Mouse (Mus musculus) thymus, postnatal 36 days (tissue): ENCODE data around the gene Evi5.
"Not testable (repeated sequence)": the region's sequence is repeated elsewhere in the genome, so short reads cannot be mapped to it uniquely, and the experiment has no call there.

Source experiments
- DNase-seq, 2 experiments: peaks; one replicate each; pipeline ENCODE4 v3.0.0; 2022; ENCODE audit warnings: mixed read lengths in 2 of 2

Gene Evi5

DNA sequence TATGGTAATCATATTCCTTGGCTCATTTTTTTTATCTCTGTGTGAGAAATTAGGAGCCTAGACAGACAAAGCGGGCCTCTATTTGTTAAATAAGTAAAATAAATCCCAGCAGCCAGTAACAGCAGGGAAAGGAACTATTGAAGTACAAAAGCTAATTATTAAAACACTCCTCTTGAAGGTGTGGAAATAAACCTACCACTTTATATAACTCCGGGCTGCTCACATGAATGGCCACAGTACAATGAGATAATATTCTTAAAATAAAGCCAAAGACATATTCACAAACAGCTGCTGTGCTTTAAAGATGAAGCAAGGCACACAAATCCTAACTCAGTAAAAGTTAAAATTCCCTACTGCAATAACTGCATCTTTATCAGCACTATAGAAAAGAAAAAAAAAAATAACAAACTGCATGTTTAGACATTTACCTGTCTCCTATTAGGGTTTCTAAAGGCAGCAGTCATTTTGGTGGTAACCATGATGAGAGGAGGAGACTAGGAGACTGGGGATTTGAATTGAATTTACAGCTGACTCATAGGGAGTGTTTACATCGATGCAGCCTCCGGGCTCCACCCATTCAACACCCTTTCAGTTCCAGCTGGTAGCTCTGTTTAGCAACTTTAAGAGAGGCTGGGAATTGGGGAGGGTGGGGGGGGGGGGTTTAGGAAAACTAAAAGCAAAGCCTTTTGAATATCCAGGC is at the start of gene Evi5:
Evi5 (minus strand) TSS at position 547 of the 700 bp plus-strand sequence.
- DNase-seq: no peak

DNA sequence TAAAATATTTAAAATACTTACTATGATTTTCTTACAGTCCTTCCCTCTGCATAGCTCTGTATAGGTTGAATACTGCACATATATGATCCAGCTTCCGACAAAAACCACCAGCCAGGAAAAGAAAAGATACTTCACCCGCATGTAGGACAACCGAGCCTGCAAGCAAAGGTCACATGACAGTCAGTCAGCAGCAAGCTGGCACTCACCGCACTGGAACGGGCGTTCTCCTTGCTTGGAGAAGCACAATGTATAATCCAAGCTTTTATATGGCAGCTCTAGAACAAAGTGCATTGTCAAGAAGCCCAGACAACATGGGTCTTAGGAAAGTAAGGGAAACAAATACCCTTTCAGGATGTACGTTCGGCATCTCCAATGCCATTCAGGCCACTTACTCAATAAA is 49.7 kb upstream of the Evi5 start:
- no peak for DNase-seq

DNA sequence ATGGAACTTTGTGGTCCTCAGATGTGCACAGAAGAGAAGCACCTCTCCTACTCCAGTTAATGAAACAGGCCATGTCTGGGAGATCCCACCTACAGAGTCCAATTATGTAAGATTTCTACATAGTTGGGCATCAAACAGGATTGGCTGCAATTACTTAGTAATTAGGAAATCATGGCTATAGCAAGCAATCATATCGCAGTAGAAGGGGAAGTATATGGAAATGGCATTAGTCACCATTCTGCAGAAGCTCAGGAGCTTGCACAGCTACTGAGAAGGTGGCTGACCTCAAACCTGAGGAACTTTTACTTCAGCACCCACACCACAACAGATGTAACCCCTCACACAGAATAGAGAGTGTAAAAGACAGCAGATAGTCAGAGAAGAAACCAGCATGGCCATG is 47.9 kb upstream of the Evi5 start:
- DNase-seq: no peak

DNA sequence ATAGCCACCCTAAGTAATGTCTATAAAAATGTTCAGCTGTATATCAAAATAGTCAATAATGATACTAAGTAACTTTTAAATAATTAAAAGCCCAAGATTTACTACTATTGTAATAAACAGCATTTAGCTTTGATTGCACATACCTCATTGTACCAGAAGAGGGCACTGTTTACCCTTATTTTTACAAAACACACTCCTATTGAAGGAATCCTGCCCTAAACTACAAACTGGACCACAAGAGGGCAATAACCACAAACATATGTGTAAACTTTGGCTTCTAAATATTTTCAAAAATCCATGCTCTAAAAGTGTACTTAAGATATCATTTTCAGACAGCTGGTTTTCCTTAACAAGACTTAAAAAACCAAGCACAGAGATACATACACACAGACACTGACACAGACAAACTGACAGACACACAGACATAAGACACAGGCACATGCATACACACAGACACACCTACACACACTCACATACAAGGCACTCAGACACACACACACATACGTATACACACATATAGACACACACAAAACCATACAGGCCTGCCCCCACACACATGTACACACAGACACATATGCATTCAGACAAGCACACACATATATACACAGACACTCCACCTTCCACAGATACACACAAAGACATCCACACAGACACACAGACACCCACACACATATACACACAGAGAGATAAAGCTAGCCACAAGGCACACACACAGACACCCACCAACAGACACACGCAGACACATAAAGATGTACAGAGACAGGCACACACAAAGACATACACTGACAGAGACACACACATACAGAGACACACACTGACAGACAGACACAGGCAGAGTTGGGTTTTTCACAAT is 46.7 kb upstream of the Evi5 start:
- no peak for DNase-seq

DNA sequence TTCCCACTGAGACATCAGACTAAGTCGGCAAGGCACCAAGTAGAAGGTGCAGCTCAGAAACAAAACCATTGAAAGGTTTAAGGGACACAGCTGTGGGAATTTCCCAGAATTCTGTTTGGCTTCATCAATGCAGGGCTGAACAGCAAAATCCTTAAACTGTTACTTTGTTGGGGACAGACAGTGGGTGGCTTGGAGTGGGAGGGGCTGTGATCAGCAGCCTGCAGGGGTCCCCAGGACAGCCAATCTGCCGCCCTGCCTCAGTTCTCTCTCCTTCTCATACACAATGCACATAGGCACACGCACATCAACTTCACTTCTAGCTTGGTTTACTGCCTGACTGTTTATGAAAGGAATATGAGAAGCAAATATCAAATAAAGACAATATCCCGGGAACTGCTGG is 40.4 kb upstream of the Evi5 start:
- DNase-seq: no peak

DNA sequence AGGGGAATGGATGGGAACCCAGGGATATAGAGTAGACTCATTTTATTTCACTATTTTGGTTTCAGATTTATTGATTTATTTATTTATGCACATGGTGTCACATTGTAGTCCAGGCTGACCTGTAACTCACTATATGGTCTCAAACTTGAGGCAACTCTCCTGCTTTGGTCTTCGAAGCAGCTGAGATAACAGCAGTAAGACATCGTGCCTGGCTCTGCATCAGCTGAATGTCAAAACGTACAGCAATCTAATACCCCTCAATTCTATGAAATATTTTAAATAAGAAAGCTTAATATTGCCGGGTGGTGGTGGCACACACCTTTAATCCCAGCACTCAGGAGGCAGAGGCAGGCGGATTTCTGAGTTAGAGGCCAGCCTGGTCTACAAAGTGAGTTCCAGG is 36.1 kb upstream of the Evi5 start:
- DNase-seq: no peak

GRCm38 (mm10) chr5:107910084-107910616 is 35.2 kb upstream of the Evi5 start:
- DNase-seq: no peak

DNA sequence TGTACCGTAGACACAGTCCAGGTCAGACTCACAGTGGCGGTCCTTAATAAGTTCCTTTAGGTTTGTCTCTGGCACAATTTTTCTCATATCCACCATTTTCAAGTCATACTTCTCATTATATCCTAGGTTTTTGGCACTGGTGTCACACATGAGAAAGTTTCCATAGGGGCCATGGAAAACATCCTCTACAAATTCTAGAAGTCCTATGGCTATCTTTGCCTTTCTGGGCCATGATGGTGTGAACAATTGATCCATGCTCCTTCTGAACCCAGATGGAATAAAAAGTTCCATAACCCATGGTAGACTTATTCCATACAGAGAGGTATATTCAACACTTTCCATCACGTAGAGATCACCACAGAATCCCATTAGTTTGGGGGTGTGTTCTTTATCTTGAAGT is 34.8 kb upstream of the Evi5 start:
- no peak for DNase-seq

DNA sequence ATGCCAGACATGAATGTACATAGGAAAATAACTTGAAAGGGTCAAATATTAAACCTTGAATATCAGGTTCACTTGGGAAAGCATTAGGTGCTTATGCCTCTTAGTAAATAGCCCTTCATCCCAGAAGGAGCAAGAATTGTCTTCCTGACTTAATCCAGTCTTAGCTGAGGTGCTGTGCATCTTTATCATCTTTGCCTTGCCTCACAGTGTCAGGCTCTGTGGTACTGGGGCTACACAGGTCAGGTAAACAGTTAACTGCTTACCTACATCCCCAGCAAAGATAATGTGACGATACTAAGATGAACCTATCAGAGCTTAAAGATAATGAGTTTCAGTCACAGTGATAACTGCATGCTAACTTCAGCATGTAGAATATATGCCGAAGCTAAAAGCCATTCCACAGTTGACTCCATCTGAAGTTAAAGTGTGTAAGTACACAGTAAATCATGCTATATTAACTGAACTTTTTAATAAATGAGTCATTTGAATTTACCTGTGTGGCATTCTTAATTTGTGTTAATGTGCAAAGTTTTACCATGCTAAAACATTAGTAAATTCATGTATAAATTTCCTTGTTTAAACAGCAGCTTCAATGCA is 33.7 kb upstream of the Evi5 start:
- no peak for DNase-seq

DNA sequence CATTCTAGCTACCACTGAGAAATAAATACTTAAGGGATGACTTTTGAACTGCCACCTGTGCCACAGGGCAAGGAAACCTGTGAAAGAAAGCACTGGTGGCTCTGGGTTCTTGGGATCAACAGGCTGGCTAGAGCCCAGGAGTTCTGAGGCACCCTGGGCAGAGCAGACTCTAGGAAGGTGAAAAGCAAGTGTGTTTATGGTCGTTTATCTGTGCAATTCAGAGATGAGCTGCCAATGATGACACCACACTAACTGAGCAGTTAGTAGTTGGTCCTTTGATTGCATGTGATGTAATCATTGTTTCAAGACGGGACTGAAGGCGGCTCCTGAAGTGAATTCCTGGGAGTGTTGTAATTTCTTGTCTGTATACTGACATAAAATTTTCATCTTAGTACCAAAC is 29.4 kb upstream of the Evi5 start:
- DNase-seq: no peak

DNA sequence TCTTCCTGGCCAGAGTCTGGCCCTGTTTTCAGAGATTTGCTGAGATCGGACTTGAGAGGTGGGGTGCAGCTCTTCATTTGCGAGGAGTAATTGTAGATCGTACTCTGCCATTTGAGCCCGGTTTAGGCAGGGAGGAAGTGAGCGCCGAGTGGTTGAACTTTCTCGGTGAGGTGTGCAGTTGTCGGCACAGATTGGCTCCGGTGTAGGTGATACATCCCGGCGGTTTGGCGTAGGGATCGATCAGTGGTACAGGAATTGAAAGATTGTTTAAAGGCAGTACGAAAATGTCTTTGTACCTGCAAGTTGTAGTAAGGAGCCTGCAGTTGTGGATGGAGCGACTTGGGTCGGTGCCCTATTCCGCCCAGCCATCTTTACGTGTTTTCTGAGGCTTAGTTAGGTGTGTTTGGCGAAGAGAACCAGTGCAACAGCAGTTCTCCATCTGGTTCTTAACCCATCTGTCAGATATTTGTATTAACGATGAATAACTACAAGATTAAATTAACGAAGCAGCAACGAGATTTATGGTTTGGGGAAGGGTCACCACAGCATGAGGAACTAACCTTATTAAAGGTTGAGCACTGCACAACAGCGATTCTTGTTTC is 26.2 kb upstream of the Evi5 start:
- DNase-seq: no peak

GRCm38 (mm10) chr5:107900206-107901013 is 25.5 kb upstream of the Evi5 start, which contains the start of gene Rpl5:
Gene Rpl5 (plus strand): TSS chr5:107900502.
- DNase-seq: peak; percentile 94

- no peak for DNase-seq
Observed at GRCm38 (mm10) chr5:107896265-107896664, 21.4 kb upstream of the Evi5 start.

GRCm38 (mm10) chr5:107894676-107895075 is 19.8 kb upstream of the Evi5 start:
- no peak for DNase-seq

DNA sequence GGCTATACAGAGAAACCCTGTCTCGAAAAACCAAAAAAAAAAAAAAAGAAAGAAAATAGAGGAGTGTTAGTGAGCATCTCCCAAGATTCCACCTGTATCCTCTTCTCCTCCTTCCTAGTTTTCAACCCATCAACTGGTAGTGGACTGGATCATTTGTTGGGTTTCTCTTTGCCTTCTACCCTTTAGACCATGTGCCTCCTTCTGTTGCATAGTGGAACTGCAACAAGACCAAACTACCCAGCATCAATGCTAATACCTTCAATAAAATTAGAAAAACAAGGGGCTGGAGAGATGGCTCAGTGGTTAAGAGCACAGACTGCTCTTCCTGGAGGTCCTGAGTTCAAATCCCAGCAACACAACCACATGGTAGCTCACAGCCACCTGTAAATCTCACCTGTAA is 16.6 kb upstream of the Evi5 start:
- not testable (repeated sequence) for DNase-seq

DNA sequence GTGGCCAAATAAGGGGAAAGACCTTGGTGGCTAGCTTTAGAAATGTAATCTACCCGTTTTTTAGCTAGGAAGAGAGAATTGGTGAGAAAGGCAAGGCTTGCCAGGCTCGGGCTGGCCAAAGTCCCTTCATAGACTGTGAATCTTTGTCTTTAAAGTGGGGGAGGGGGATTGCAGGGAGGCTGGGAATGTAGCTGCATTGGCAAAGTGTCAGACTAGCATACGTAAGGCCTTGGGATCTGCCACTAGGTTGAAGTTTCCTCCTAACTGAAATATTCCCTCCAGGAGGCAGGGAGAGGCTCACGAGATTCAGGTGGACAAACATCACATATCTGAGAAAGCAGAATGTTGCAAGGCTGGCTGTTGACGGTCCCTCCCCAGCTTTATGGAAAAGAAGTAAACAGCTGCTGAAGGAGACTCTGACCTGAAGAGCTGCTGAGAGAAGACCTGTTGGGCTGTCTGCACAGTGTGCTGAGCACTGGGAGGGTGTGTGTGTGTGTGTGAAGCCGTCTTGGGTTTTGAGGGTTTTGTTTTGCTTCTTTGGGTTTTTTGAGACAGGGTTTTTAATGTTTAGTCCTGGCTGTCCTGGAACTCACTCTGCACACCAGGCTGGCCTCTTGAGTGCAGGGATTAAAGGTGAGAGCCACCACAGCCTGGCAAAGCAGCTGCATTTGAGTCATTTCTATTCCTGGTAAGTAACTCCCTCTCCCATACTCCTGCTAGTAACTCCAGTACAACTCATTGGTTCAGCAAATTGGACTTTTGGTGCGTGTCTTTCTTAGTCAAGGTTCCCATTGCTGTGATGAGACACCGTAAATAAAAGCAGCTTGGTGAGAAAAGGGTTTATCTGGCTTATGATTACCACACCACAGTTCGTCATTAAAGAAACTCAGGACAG is 15.3 kb upstream of the Evi5 start:
- DNase-seq: no peak

- DNase-seq: no peak
Observed at GRCm38 (mm10) chr5:107880710-107881109, 5.8 kb upstream of the Evi5 start.

DNA sequence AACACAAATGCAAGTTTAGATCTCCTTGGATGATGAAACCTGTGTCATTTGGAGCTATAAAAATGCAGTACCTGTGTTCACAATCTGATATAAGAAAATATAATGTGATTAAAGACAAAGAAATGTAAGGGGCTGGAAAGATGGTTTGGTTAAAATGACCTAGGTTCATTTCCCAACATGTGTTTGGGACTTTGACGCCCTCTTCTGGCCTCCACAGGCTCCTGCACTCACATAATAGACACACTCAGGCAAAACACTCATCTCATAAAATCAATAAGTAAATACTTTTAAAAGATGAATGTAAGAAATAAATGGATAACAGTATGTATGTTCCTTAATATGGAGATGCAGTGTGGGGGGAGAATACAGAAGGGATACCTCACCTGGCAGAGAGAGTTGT is 2.1 kb upstream of the Evi5 start:
- no peak for DNase-seq

GRCm38 (mm10) chr5:107875261-107875611 is 329 bp upstream of the Evi5 start:
- no peak for DNase-seq

- no peak for DNase-seq
Observed at GRCm38 (mm10) chr5:107873886-107874302, 1.0 kb downstream of the Evi5 start.

DNA sequence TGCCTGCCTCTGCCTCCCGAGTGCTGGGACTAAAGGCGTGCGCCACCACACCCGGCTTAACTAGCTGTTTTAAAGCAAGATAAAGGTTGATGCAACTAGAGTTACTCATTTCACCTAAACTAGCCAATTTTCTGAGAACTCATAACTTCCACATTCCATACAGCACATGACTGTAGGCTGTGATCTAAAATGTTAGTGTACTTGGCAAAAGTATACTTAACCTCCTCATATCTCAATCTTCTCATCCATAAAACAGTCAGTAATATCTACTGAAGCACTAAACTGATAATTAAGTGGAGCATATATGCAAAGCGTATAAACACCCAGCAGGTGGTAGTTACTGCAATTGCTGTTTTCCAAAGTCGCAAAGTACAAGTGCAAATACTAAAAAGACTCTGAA is 1.6 kb downstream of the Evi5 start:
- no peak for DNase-seq
